Mouse (Mus musculus) forebrain, embryonic 14.5 days (tissue): ENCODE measurements around the gene Ctps2. TPM values are rescaled to one million over a fixed set of nuclear protein-coding genes. Genes with fewer than 3 reads are reported as not detected.

Source experiments
- ATAC-seq: fragments of 200-750 bp; cut with Nextera tagmentation; 2 replicates; pipeline ENCODE4 v1.8.0; 2017; ENCODE audit warnings: mild to moderate bottlenecking, moderate library complexity
- DNase-seq: peaks from one replicate; pipeline ENCODE4 v3.0.0-alpha.2; 2015; ENCODE audit warnings: low spot score
- H3K27ac ChIP-seq: fragments of 300-500 bp; sonication (generic); 2 replicates; pipeline ENCODE4 v1.5.1; 2014; ENCODE audit warnings: low read depth, mild to moderate bottlenecking, control low read depth, low read length, moderate library complexity
- H3K27me3 ChIP-seq: fragments of 300-500 bp; sonication (generic); replicated peaks from 2 replicates; pipeline ENCODE4 v1.6.1; 2014; ENCODE audit warnings: low read length, control low read depth, mixed read lengths; ENCODE audit not compliant: control insufficient read depth, insufficient read depth
- H3K36me3 ChIP-seq: fragments of 300-500 bp; sonication (generic); 2 replicates; pipeline ENCODE4 v1.6.1; 2014; ENCODE audit warnings: low read length, control low read depth; ENCODE audit not compliant: control insufficient read depth, insufficient read depth
- H3K4me1 ChIP-seq: fragments of 300-500 bp; sonication (generic); 2 replicates; pipeline ENCODE4 v1.6.1; 2014; ENCODE audit warnings: antibody characterized with exemption, low read length, control low read depth; ENCODE audit not compliant: control insufficient read depth, insufficient read depth
- H3K4me2 ChIP-seq: fragments of 300-500 bp; sonication (generic); 2 replicates; pipeline ENCODE4 v1.6.1; 2014; ENCODE audit warnings: mild to moderate bottlenecking, control low read depth, low read length
- H3K4me3 ChIP-seq: fragments of 300-500 bp; sonication (generic); 2 replicates; pipeline ENCODE4 v1.5.1; 2014; ENCODE audit warnings: low read depth, low read length, control low read depth
- H3K9ac ChIP-seq: fragments of 300-500 bp; sonication (generic); 2 replicates; pipeline ENCODE4 v1.6.1; 2014; ENCODE audit warnings: mild to moderate bottlenecking, low read length, control low read depth, moderate library complexity
- H3K9me3 ChIP-seq: fragments of 300-500 bp; sonication (generic); replicated peaks from 2 replicates; pipeline ENCODE4 v1.6.1; 2016; ENCODE audit warnings: low read length, control low read depth, mixed read lengths; ENCODE audit not compliant: control insufficient read depth
- WGBS: fragments of 180-500 bp; shearing (Covaris S2); extraction: QIAGEN DNeasy Blood & Tissue Kit; methylation state at CpG from one replicate; pipeline ENCODE4 v1.1.7; 2014; 5-methylcytosine and 5-hydroxymethylcytosine counted together
- polyA plus RNA-seq: library from polyadenylated mRNA; unstranded; fragments of >200 nt; fragmentation: Nextera tagmentation; extraction: Ambion mirVana; gene quantifications from 2 replicates; pipeline ENCODE4 v1.2.1, GENCODE M21; 2014

Gene Ctps2
- polyA plus RNA-seq, 1 experiment from 2014 or later, result 104 TPM

DNA sequence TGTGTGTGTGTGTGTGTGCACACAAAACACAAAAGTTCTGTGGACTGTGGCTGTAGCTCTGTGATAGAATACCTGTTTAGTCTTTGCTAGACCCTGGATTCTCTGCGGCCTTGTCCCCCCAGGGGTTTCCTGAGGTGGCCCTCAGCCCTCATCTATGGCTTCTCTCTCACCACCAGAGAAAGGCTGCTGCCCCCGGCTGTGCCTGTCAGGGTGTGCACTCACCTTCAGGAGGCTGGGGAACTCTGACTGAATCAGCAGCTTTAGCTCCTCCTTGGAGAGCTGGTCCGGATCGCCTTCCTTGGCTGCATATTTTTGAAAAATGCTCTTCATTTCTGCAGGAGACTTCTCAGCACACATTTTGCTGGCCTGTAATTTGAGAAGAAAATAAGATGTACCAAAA lies 62.8 kb downstream of the Ctps2 start:
- ATAC-seq (no peak), DNase-seq (no peak)
- H3K9ac ChIP-seq, result no peak overlapping the region
- no peaks in the 10 kb centered on the region for H3K36me3 ChIP-seq
- H3K9me3 ChIP-seq, result no peaks in the 10 kb centered on the region
- no peak overlapping the region for H3K4me3 ChIP-seq
- H3K4me2 ChIP-seq, result no peak overlapping the region
- H3K27ac ChIP-seq, result no peak overlapping the region
- WGBS, result 54% methylated on average over 4 of the region's 4 CpGs
- H3K27me3 ChIP-seq, result no peaks in the 10 kb centered on the region
- H3K4me1 ChIP-seq, result no peaks in the 10 kb centered on the region

DNA sequence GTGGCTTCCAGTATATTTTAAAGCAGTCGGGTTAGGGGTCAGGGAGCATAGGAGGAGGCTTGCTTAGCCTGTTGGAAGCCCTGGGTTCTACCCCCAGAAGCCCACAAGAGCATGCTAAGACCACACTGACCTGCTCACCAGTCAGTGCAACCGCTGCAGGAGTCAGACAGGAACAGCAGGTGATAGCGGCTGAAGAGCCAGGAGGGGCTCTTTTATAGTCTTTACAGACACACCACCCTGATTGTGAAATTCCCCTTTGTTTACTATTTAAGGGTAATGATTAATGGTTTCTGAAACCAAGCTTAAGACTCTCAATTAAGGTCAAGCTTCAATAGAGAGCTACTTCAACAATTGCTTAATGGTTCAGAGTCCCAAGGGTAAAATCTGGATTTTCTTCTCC lies 63.3 kb downstream of the Ctps2 start, which contains the start of gene S100g:
Gene S100g (minus strand): TSS at position 217 of the 400 bp plus-strand sequence.
- Histone ChIP-seq H3K27ac (no peak within 1 kb of the TSS), H3K9me3 (no peaks in the 10 kb centered on the region), H3K4me1 (no peaks in the 10 kb centered on the region), H3K27me3 (no peaks in the 10 kb centered on the region), H3K4me2 (no peak within 1 kb of the TSS), H3K36me3 (no peaks in the 10 kb centered on the region), H3K9ac (no peak within 1 kb of the TSS), H3K4me3 (no peak within 1 kb of the TSS)
- 48% methylated on average over 3 of the region's 3 CpGs for WGBS
- no peak for DNase-seq
- ATAC-seq, result no peak

DNA sequence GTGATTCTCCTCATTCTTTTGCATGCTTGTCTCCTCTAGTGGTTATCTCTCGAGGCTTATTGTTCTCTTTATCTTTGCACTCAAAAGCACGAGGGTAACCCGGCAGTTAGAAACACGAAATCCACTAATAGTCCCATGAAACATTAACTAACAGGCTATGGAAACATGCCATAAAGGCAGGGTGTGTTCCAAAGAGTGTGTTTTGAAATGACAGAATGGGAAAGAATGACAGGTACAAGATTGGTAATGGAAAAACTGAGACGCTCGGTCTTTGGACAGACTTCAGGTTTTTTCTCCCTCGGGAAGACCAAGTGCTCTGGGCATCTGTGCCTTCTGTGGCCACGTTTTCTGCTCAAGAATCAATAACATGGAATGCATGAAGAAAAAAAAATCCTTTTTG lies 66.4 kb downstream of the Ctps2 start:
- ATAC-seq (no peak), DNase-seq (no peak)
- no peak overlapping the region for H3K9ac ChIP-seq
- H3K9me3 ChIP-seq, result no peaks in the 10 kb centered on the region
- H3K4me2 ChIP-seq, result no peak overlapping the region
- H3K36me3 ChIP-seq, result no peaks in the 10 kb centered on the region
- H3K4me3 ChIP-seq, result no peak overlapping the region
- H3K4me1 ChIP-seq, result no peaks in the 10 kb centered on the region
- WGBS, result 80% methylated on average over 8 of the region's 8 CpGs
- H3K27me3 ChIP-seq, result no peaks in the 10 kb centered on the region
- no peak overlapping the region for H3K27ac ChIP-seq

DNA sequence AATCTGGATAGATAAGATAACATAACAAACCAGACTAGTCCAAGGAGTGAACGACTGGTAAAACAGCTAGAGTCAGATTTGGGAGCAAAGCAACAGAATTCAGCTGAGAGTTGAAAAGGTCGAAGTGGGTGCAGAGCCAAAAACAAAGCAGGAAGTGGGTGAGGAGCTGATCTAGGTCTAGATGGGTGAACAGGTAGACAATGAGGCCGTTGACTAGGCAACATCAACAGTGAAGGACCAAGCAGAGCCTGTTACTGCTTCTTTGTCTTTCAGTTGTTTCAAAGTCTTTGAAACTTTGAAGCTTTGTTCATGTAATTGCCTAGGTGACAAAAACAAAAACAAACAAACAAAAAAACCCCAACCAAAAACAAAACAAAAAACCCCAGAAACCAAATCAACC lies 75.2 kb downstream of the Ctps2 start:
- Histone ChIP-seq H3K27me3 (no peaks in the 10 kb centered on the region), H3K27ac (no peak overlapping the region), H3K36me3 (no peaks in the 10 kb centered on the region), H3K4me3 (no peak overlapping the region), H3K9me3 (no peaks in the 10 kb centered on the region), H3K4me1 (no peaks in the 10 kb centered on the region), H3K4me2 (no peak overlapping the region), H3K9ac (no peak overlapping the region)
- WGBS, result 78% methylated on average over 3 of the region's 3 CpGs
- ATAC-seq (no peak), DNase-seq (no peak)

DNA sequence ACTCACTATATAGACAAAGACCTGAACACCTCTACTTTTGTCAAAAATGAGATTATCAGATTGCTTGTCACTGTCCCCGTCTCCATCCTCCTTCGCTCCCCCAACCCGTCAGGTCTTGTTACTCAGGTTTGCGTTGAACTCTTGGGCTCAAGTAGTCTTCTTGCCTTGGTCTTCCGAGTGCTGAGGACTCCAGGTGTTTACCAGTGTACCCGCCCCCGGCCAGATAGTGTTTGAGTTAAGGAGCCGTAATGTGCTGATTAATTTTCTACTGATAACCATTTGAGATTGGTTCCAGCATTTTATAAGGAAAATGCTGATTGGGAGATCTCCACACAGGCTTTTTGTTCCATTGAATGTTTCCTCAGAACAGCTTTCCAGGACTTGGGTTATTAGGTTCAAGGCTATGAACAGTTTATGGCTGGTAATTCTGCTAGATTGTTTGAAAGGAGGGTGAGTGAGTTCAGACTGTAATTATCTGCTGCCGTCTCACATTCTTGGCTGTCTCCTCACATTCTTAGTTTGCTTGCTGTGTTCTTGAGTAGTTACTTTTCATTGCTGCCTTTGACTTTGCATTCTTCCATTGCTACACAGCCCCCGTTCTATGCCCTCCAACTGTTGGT lies 85.9 kb downstream of the Ctps2 start:
- ATAC-seq, result no peak
- Histone ChIP-seq H3K9ac (no peak overlapping the region), H3K9me3 (no peaks in the 10 kb centered on the region), H3K4me1 (no peaks in the 10 kb centered on the region), H3K27me3 (no peaks in the 10 kb centered on the region), H3K4me3 (no peak overlapping the region), H3K4me2 (no peak overlapping the region), H3K36me3 (no peaks in the 10 kb centered on the region), H3K27ac (no peak overlapping the region)
- WGBS, result 97% methylated on average over 10 of the region's 10 CpGs
- DNase-seq, result no peak

DNA sequence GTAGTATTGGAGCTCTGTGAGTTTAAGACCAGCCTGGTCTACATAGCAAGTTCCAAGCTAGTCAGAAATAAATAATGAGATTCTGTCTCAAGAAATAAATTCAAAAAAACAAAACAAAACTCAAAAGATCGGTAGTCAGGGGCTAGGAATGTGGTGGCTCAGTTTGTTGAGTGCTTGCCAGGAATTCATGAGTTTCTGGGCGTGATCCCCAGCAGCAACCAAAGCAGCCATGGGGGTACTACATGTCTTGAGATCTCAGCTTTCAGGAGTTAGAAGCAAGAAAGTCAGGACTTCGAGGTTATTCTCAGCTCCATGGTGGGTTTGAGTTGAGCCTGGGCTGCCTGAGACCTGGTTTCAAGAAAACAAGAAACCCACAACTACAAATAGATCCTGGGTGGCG lies 90.4 kb downstream of the Ctps2 start:
- H3K27ac ChIP-seq, result no peak overlapping the region
- no peak for DNase-seq

DNA sequence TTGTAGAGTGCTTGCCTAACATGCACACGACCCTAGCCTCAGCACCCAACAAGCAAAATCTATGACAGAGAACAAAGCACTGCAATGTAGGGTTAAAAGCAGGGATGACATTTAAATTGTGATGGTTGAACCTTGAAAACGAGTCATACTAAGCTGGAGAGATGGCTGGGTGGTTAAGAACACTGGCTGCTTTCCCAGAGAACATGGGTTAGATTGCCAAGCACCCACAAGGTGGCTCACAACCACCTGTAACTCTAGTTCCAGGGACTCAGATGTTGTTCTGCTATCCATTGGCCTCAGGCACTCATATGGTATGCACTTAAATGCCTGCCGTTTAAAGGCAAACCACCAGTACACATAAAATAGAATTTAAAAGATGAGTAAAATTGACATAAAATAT lies 91.1 kb downstream of the Ctps2 start:
- ATAC-seq, result no peak
- H3K4me1 ChIP-seq, result no peaks in the 10 kb centered on the region
- H3K9ac ChIP-seq, result no peak overlapping the region
- DNase-seq, result no peak
- WGBS, result 80% methylated on average over 3 of the region's 3 CpGs
- no peak overlapping the region for H3K4me3 ChIP-seq
- H3K36me3 ChIP-seq, result no peaks in the 10 kb centered on the region
- H3K9me3 ChIP-seq, result no peaks in the 10 kb centered on the region
- no peak overlapping the region for H3K27ac ChIP-seq
- H3K4me2 ChIP-seq, result no peak overlapping the region
- H3K27me3 ChIP-seq, result no peaks in the 10 kb centered on the region

More for the DNA sequence above, 90.4 kb downstream of the Ctps2 start:
- Histone ChIP-seq H3K9me3 (no peaks in the 10 kb centered on the region), H3K9ac (no peak overlapping the region), H3K27me3 (no peaks in the 10 kb centered on the region), H3K4me1 (no peaks in the 10 kb centered on the region), H3K4me2 (no peak overlapping the region), H3K4me3 (no peak overlapping the region), H3K36me3 (no peaks in the 10 kb centered on the region)
- 87% methylated on average over 4 of the region's 4 CpGs for WGBS
- no peak for ATAC-seq

DNA sequence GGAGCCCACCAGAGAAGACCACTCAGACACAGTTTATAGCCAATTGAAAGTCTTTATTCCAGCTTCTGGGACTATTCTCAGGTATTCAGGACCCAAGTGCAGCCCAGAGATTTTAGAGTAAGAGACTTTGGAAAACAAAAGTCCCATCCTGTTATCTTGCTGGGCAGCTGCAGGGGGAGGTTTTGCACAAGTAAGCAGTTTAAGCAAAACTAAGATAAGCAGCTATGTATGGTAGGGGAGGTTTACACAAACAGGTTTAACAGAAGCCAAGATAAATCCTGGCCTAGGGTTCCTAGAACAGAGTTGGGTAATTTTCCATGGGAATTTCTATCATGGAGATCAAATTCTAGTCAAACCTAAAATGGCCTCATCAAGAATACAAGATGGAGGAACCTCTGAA lies 126.8 kb downstream of the Ctps2 start:
- H3K9me3 ChIP-seq, result no peaks in the 10 kb centered on the region
- no peak for DNase-seq
- H3K27ac ChIP-seq, result no peak overlapping the region
- no peak overlapping the region for H3K4me3 ChIP-seq
- peaks cover 11% of the 10 kb centered on the region; the same call in 1 of the 2 replicates for H3K36me3 ChIP-seq
- ATAC-seq, result no peak
- no peaks in the 10 kb centered on the region for H3K27me3 ChIP-seq
- no peak overlapping the region for H3K9ac ChIP-seq
- H3K4me2 ChIP-seq, result no peak overlapping the region
- H3K4me1 ChIP-seq, result no peaks in the 10 kb centered on the region

DNA sequence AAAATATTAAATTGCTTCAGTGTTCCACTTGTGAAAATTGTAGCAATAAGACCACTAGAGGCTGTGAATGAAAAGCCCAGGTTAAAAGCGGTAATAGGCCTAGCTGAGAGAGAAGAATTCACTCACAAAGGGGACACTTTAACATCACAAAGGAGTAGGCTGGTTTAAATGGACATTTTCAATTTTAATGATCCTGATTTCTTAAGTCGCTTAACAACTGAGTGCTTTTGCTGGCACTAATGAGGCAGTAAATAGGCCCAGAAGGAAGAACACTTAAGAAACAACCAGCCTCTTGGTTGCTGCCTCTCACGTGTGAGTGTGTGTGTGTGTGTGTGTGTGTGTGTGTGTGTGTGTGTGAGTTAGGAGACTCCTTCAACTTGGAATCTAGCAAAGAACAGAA lies 137.7 kb downstream of the Ctps2 start:
- Histone ChIP-seq H3K9me3 (no peaks in the 10 kb centered on the region), H3K9ac (no peak overlapping the region), H3K27ac (no peak overlapping the region), H3K4me1 (no peaks in the 10 kb centered on the region), H3K27me3 (no peaks in the 10 kb centered on the region), H3K36me3 (no peaks in the 10 kb centered on the region), H3K4me3 (no peak overlapping the region), H3K4me2 (no peak overlapping the region)
- 40% methylated on average over 3 of the region's 3 CpGs for WGBS
- ATAC-seq (peak; percentile 91), DNase-seq (peak; percentile 71)
